Mouse (Mus musculus): ENCODE measurements around the gene Aadat. TPM values are rescaled to one million over a fixed set of nuclear protein-coding genes. Genes with fewer than 3 reads are reported as not detected.

Gene Aadat
- total RNA-seq (2023), result not detected

GRCm38 (mm10) chr8:60505653-60506521 is at the start of gene Aadat:
TSS of gene Aadat (plus strand) at chr8:60505932.

GRCm38 (mm10) chr8:60503098-60503497 is 2.6 kb upstream of the Aadat start, which contains the start of gene Gm10283:
TSS of gene Gm10283 (minus strand) at chr8:60503198.

Other genes with a start within 250 kb of the Aadat start
- not detected for gene Gm10283, start 2.7 kb upstream of the Aadat start, total RNA-seq (2023)
- gene Mfap3l, start 126.9 kb downstream of the Aadat start, total RNA-seq (2023), result 1 to 10 TPM in 1 of 2 experiments, under 1 TPM in 1; 0.97 to 1.8 TPM

Data from monocyte, adult 59 days (primary cell).